Mouse (Mus musculus) G1E (cell line): ENCODE results near the gene Akt1s1.

ENCODE experiments used
- CTCF ChIP-seq: IDR thresholded peaks from 2 replicates; pipeline ENCODE4 v1.5.1; 2012; ENCODE audit warnings: low read depth, low read length, inconsistent platforms, mixed read lengths
- GATA1 ChIP-seq: IDR thresholded peaks from 2 replicates; pipeline ENCODE4 v1.6.1; 2012; ENCODE audit warnings: borderline replicate concordance, low read length, inconsistent platforms, mixed read lengths
- TAL1 ChIP-seq: conservative IDR thresholded peaks from 2 replicates; pipeline ENCODE4 v1.6.1; 2012; ENCODE audit warnings: low read depth, low read length, inconsistent platforms, mixed read lengths

DNA sequence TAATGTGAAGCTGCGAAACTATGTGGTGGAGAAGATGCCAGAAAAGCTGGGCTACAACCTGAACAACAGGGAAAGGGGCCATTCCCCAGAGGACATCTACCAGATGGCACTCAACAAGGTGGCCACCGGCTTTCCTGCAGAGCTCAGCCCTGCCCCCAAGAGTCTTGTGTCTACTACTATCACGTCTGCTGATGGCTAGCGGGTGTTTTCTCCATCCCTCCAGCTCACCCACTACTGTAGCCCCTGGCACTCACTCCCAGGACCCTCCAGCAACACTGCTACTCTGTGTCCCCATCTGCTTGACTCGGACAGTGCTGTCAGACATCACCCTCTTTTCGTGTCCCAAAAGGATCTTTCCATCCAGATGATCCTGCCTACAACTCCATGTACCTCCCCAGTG, 10.7 kb upstream of the Akt1s1 start:
- TF ChIP-seq CTCF (no peak), GATA1 (no peak), TAL1 (no peak)
